Mouse (Mus musculus) left cerebral cortex, adult 2 months (tissue): ENCODE results near the gene Gch1. TPM values are rescaled to one million over a fixed set of nuclear protein-coding genes. Genes with fewer than 3 reads are reported as not detected.

Experiments used
- DNase-seq, 2 experiments: peaks; one replicate each; pipeline ENCODE4 v3.0.0; 2021 to 2022; ENCODE audit warnings: low spot score in 2 of 2, mixed read lengths in 1 of 2; ENCODE audit errors: extremely low spot score in 1 of 2
- H3K27ac ChIP-seq: fragments of 200-600 bp; 2 replicates; pipeline ENCODE4 v1.8.1; 2022
- H3K4me3 ChIP-seq: fragments of 200-600 bp; 2 replicates; pipeline ENCODE4 v1.8.1; 2022
- CTCF ChIP-seq: fragments of 200-600 bp; IDR thresholded peaks from 2 replicates; pipeline ENCODE4 v1.8.1; 2022; ENCODE audit warnings: antibody characterized with exemption, mild to moderate bottlenecking, moderate library complexity
- intact Hi-C: fragments of 180-260 bp; cut with DNase I; formaldehyde crosslinking; loops from one replicate; pipeline ENCODE4 v1.15.1; 2025
- total RNA-seq, 2 experiments: library from RNA; stranded (reverse); gene quantifications; 2 replicates each; pipeline ENCODE4 v1.2.3; 2021

Gene Gch1
- total RNA-seq, 2 experiments from 2014 or later, result 1.2 to 1.9 TPM

GRCm38 (mm10) chr14:47177846-47178414 is 11.3 kb downstream of the Gch1 start:
- no peak for TF ChIP-seq CTCF
- peak overlapping the region; percentile 4; the same call in 1 of the 2 replicates for H3K4me3 ChIP-seq
- DNase-seq, result peak; percentile 15 to 24
- H3K27ac ChIP-seq, result no peak overlapping the region
- intact Hi-C loops, result no loop called here

DNA sequence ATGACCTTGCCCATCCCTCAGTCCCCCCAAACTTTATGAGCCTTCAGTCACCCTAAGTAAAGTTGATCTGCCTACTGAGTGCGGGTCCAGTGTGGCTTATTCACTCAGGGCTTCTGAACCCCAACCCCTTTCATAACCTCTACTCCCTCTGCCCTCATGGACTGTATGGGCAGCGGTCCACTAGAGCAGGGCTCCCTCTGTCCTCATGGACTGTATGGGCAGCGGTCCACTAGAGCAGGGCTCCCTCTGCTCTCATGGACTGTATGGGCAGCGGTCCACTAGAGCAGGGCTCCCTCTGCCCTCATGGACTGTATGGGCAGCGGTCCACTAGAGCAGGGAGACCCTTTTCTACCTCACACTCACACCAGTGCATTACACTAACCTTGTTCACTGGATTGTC is 13.0 kb downstream of the Gch1 start:
- DNase-seq, result no peak
- no peak overlapping the region for H3K27ac ChIP-seq
- no peak overlapping the region for H3K4me3 ChIP-seq
- TF ChIP-seq CTCF, result no peak
- intact Hi-C loops, result no loop called here

DNA sequence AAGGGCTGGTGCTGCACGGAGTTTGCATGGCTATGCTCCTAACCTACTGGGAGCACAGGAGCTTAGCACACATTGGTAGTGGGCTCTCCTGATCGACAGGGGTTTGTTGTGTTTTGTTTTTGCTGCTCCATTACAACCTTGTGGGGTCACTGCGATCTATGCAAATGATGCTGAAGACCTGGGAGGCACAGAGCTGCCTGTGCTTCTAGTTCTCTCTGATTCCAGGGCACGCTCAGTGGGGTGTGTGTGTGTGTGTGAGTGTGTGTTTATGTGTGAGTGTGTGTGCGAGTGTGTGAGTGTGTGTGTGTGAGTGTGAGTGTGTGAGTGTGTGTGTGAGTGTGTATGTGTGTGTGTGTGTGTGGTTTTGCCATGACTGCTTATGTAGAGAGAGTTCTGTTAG is 14.1 kb downstream of the Gch1 start:
- DNase-seq, result no peak
- no peak for TF ChIP-seq CTCF
- intact Hi-C loops, result no loop called here
- no peak overlapping the region for H3K27ac ChIP-seq
- H3K4me3 ChIP-seq, result no peak overlapping the region

DNA sequence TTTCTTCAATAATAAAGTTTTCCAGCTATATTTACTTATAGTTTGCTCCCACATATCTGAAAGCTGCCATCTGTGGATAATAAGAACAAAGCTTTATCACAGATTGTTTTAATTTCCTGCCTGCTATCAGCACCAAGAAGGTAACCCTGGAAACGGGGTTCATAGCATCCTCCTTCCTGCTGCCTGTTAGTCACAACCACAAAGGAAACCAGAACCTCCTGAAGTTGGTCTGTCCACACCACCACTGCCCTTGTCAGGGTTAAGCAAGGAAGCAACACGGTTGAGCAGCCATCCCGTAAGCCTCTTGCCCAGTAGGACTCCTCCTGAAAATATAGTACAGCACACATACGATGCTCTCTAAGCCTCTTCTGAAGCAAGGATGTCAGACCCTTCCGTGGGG is 17.1 kb downstream of the Gch1 start:
- Histone ChIP-seq H3K4me3 (no peak overlapping the region), H3K27ac (no peak overlapping the region)
- DNase-seq, result no peak
- intact Hi-C loops, result no loop called here
- TF ChIP-seq CTCF, result no peak

GRCm38 (mm10) chr14:47170499-47171109 is 18.6 kb downstream of the Gch1 start:
- intact Hi-C loops, result no loop called here
- no peak for DNase-seq
- Histone ChIP-seq H3K4me3 (no peak overlapping the region), H3K27ac (no peak overlapping the region)
- no peak for TF ChIP-seq CTCF

DNA sequence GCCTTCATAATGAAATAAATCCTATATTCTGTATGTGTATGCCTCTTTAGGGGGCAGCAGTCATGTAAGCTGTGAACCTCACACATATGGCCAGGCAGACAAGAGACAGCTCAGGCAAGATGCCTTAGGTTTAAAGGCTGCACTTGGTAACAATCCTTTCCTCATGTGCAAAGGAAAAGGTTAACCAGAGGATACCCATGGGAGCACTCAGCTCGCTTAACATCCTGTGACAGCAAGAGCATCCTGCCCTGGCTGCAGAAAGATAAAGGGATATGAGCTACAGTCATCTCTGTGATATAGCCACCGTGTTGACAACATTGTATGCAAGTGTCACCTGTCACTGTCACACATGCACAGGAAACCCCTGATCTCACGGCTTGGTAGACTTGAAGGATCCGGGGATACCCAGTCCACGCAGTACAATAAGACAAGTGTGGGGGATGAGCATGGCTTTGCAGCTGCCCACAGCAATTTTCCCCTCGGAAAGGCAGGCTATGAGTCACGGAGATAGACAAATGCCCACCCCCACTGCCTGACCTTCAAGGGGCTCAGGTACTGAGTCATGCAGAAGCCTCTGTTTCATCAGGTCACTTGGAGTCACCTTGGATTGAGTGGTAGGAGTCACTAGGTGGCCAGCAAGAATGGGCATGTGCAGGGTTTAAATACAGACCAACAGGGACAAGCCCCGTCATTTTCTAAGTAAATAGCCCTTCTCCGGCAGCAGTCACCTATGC is 19.4 kb downstream of the Gch1 start:
- no peak for TF ChIP-seq CTCF
- intact Hi-C loops, result no loop called here
- no peak for DNase-seq
- Histone ChIP-seq H3K27ac (no peak overlapping the region), H3K4me3 (no peak overlapping the region)

DNA sequence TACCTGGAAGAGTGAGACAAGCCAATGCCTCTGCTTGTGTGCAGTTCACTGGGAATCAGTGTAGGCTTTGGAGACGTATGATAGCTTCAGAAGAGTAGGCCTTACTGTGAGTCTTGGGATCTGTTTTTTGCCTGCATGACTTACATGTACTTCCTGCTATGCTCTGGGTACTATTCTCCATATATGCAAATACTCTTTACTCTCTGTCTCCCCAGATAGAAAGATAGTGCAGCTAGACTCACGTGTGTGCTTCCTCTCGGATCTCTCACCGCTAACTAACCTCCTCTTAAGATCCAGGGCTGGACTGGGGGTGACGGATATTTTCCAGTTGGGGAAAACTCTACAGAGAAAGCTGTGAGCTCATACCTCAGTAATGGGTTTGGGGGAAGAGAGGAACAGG is 23.5 kb downstream of the Gch1 start:
- DNase-seq, result no peak
- Histone ChIP-seq H3K4me3 (no peak overlapping the region), H3K27ac (no peak overlapping the region)
- intact Hi-C loops, result no loop called here
- no peak for TF ChIP-seq CTCF

DNA sequence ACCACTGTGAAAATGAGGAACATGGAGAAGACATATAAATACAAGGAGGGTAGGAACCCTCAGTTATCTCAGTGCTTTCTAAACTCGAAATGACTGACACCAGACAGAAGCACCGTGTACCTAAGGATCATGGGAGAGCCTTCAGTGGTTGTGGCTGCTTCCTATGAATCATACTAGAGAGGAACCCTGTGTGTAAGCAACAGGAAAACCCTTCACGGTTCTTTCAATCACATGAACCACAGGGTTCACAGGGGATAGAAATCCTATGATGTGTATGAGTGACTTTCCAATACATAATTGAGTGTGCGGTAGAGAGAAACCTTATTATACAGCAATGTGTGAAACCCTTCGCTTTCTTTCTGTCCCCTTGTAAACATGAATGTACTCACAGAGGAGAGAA is 24.1 kb downstream of the Gch1 start:
- Histone ChIP-seq H3K4me3 (no peak overlapping the region), H3K27ac (no peak overlapping the region)
- no peak for TF ChIP-seq CTCF
- intact Hi-C loops, result no loop called here
- DNase-seq, result no peak

DNA sequence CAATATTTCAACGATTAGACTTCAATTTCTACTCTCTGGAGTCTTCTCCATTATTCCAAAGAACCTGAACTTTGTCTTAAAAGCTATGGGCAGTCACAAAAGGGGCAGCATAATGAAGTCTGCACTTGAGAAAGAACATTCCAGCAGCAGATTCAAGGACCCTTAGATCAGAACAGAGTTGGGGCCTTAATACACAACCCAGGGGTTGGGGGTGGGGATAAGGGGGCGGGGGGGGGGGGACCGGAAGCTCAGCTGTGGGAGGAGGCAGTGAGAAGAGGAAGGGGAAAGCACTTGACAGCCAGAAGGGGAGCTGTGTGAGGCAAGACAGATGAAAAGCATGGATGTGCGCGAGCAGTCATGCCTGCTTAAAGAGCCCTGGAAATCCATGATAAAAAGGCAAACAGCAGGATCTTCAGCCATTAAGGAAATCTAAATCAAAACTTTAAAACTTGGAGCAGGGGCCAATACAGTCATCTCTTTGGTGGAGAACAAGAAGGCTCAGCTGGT is 27.2 kb downstream of the Gch1 start:
- no peak for TF ChIP-seq CTCF
- intact Hi-C loops, result no loop called here
- H3K4me3 ChIP-seq, result no peak overlapping the region

GRCm38 (mm10) chr14:47160051-47160640 is 29.1 kb downstream of the Gch1 start:
- TF ChIP-seq CTCF, result no peak
- Histone ChIP-seq H3K4me3 (no peak overlapping the region), H3K27ac (no peak overlapping the region)
- intact Hi-C loops, result no loop called here
- DNase-seq, result no peak

More for the DNA sequence above, 27.2 kb downstream of the Gch1 start:
- no peak for DNase-seq
- no peak overlapping the region for H3K27ac ChIP-seq

DNA sequence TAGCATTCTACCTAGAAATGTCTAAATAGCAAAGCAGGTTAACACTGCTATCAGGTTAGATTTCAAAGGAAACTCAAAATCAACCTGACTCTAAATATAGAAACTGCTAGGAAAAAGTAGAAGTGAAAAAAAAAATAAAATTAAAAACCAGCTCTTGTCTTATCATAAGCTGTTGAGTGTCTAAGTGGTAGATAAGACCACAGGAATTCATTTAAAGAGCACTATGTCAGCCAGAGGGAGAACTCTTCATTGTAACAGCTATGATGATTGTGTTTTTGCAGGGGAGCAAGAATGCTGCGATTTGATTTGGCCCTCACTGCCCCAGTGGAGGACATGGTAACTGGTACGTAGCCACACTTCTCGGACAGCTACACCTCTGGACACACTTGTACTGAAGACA is 34.9 kb downstream of the Gch1 start:
- no peak for DNase-seq
- intact Hi-C loops, result no loop called here
- no peak overlapping the region for H3K27ac ChIP-seq
- H3K4me3 ChIP-seq, result no peak overlapping the region
- TF ChIP-seq CTCF, result no peak

DNA sequence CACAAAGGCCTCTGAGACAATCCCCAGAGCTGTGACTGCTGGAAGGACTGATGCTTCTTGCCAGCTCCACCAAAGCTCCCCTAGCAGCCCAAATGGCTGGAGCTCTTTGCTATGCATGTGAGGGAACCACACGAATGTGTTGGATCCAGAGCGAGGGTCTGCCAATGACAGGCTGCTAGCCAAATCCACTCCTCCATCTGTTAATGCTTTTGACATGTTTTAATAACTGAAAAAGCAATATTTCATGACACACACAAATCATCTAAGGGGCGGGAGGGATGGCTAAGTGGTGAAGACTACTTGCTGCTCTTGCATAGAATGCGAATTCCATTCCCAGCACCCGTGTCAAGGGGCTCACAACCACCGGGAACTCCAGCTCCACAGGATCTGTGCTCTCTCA is 37.9 kb downstream of the Gch1 start:
- no peak overlapping the region for H3K4me3 ChIP-seq
- intact Hi-C loops, result no loop called here
- no peak for TF ChIP-seq CTCF
- no peak for DNase-seq
- H3K27ac ChIP-seq, result no peak overlapping the region
